Mouse (Mus musculus) spleen, adult 2 months (tissue): ENCODE measurements at regions not wholly inside any gene's neighbourhood (a gene's known extent, or its start where the extent isn't known, plus 50 kb on each side); places are given as distances from the start of the nearest gene placed in this dataset.

ENCODE experiments used
- CTCF ChIP-seq: fragments of 200-500 bp; IDR thresholded peaks from 2 replicates; pipeline ENCODE4 v1.5.1; 2011; ENCODE audit warnings: mild to moderate bottlenecking, inconsistent platforms; ENCODE audit not compliant: insufficient read depth, insufficient read length, insufficient replicate concordance; ENCODE audit errors: extremely low read depth
- POLR2A ChIP-seq: fragments of 200-500 bp; IDR thresholded peaks from 2 replicates; pipeline ENCODE4 v1.6.1; 2011; ENCODE audit warnings: low read depth, low read length, inconsistent platforms

DNA sequence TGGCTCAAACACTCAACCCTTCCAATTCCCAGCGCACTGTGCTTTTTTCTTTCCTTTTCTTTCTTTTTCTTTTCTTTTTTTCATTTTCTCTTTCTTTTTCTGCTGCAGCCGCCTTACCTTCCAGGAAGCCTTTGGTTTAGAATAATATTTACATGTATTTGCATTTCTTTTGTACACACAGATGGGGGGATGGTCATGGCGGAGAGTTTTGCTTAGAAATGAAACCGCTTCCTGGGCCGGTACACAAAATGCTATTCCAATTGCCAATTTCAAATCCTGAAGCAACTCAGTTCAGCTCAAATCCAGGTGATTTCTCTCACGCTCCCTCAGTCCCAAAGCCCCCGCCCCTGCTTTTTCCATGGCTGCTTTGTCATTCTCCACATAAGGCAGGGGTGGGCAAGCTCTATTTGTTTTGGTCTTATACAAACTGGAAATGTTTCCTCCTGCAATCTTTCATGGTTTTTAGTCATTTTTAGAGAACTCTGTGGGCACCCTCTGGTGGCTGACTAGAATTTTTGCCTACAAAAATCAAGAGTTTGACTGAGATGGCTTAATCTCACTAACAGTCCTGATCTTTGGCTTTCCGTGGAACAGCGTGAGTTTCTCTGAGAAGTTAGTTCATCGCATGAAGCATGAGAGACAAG lies 149.4 kb upstream of the Egln3 start:
- TF ChIP-seq CTCF (no peak), POLR2A (no peak)
